Mouse (Mus musculus) left cerebral cortex, postnatal 36 days (tissue): Measurements from ENCODE around the gene Mast1. TPM values are rescaled to one million over a fixed set of nuclear protein-coding genes. Genes with fewer than 3 reads are reported as not detected.

Experiments
- DNase-seq, 2 experiments: peaks; one replicate each; pipeline ENCODE4 v3.0.0; 2021 to 2022; ENCODE audit warnings: low spot score in 2 of 2, mixed read lengths in 1 of 2
- intact Hi-C: fragments of 180-260 bp; cut with DNase I; formaldehyde crosslinking; loops from one replicate; pipeline ENCODE4 v1.15.1; 2025
- total RNA-seq, 2 experiments: library from RNA; stranded (reverse); gene quantifications; 2 replicates each; pipeline ENCODE4 v1.2.3; 2021

Gene Mast1
- total RNA-seq, 2 experiments from 2014 or later, result 85.9 to 94.2 TPM

GRCm38 (mm10) chr8:84974543-84975142, 37.5 kb upstream of the Mast1 start:
- DNase-seq, result no peak
- intact Hi-C loops, result loop anchor here (1.0 to 5.0 kb wide), 3 partner anchors 16 to 53 kb away; partner anchors contain the start of genes Asna1, Hook2 and Trir

DNA sequence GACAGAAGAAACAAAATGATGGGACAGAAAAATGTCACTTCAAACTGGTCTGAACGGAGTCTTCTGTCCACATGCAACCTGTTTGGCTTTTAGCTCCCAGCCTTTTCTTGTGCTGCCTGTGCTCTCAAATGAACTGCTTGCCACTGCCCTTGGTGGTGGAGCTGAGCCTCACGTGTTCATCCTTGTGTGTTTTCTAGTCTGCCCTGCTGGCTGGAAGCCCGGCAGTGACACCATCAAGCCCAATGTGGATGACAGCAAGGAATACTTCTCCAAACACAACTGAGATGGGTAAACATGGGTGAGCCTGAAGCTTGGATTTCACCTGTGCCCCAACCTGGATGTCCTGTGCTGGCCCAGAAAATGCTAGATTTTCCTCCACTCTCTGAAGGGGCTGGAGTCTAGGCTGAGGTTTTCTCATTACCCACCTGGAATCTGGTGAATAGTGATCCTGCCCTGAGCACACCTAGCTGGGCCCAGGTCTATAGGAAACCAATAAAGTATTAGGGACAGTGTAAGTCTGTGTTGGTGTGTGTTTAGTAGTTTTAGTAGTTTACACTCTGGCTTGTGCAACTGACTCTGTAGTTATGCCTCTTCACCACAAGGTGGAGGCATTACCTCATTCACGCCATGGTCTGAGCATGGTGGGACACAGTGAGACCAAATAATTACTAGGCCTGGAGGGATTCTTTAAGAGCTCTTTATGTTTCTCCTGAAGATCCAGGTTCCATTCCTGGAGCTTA, 36.8 kb upstream of the Mast1 start:
- DNase-seq, result no peak
- intact Hi-C loops, result loop anchor here (5.0 kb wide), 1 partner anchor 33 kb away; no protein-coding TSS in a partner anchor

DNA sequence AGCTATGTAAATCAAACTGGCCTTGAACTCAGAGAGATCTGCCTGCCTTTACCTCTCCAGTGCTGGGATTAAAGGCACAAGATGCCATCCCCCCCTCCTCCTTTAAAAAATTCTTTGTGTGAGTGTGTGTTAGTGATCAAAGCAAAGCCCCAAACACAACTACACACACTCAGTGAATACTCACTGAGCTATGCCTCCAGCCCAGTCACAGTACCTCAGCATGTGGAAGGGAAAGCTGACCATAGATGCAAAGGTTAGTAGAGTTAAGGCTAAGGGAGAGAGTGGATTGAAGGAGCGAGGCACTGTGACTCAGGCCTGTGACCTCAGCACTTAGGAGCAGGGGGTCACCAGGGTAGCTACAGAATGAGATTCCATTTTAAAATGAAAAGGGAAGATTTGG, 35.9 kb upstream of the Mast1 start:
- intact Hi-C loops, result loop anchor here (5.0 kb wide), 1 partner anchor 34 kb away; no protein-coding TSS in a partner anchor
- DNase-seq, result no peak

- DNase-seq, result no peak
- intact Hi-C loops, result loop anchor here (5.0 kb wide), 1 partner anchor 36 kb away; no protein-coding TSS in a partner anchor
These were observed 33.8 kb upstream of the Mast1 start for GRCm38 (mm10) chr8:84970913-84971312.

- intact Hi-C loops, result loop anchor here (5.0 kb wide), 1 partner anchor 37 kb away; no protein-coding TSS in a partner anchor
- no peak for DNase-seq
These were observed 33.1 kb upstream of the Mast1 start for GRCm38 (mm10) chr8:84970135-84970790.

GRCm38 (mm10) chr8:84969241-84970134, 32.3 kb upstream of the Mast1 start, which contains the start of the genes Gm49661, Prdx2 and Rnaseh2a:
Gm49661 (minus strand) TSS chr8:84969433.
Prdx2 (plus strand) TSS chr8:84969587.
Rnaseh2a (minus strand) TSS chr8:84969767.
- peak; percentile 71 to 78 for DNase-seq
- intact Hi-C loops, result loop anchor here (5.0 kb wide), 1 partner anchor 38 kb away; no protein-coding TSS in a partner anchor

- intact Hi-C loops, result no loop called here
- DNase-seq, result no peak
These were observed 31.5 kb upstream of the Mast1 start for GRCm38 (mm10) chr8:84968650-84969049.

DNA sequence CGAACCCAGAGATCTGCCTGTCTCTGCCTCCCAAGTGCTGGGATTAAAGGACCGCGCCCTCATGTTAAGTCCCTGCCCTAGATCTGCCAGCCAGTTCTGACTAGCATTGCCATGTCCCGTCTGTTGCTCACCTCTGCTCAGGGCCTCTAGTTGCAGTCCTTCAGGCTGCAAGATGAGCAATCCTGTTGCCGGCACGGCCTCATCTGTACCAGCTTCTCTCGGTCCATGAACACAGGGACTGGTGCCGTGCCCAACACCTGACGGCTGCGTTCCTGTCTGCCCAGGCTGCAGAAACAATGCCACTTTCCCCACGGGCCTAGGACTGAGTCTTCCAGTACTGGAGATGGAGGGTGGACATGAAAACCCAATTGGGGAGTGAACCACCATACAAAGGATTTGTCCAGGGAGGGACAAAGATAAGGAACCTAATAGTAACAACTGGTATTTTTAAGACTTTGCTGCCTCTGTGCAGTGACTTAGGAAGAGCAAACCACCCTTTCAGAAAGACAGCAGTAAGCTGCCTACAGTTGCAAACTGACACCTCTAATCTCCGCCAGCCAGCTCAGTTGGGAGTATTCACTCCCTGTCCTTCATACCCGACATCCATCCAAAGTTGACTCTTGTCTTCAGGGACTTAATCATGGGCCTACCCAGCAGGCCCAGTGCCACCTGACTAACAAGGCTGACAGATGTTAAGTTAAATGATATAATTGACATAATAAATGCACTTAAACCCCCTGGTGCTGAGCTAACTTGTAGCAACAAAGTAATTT, 30.6 kb upstream of the Mast1 start:
- intact Hi-C loops, result no loop called here
- no peak for DNase-seq

GRCm38 (mm10) chr8:84966603-84967002, 29.4 kb upstream of the Mast1 start:
- no peak for DNase-seq
- intact Hi-C loops, result no loop called here

DNA sequence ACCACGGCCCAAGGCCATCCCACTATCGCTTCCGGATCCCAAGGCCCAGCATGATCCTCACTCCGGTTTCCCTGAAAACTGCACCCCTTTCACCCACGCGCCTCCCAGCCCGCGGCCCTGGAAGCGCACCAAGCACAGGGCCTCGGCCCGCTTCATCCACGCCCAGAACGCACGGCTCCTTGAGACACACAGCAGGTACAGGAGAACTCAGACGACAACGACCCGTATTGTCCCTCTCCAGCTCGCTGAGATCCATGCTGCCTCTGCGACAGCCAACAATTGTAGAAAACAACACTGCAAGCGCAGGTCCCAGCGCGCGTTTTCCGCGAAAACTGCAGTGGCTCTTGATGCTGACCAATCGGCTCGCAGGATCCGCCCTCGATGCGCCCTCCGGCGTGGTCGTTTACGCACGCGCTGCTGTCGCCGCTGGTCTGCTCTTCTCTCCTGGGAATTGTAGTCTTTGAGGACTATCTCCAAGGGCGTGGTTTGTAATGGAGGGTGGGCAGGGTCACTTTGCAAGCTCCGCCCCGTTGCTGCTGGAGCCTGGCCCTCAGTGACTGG, 28.7 kb upstream of the Mast1 start:
- intact Hi-C loops, result loop anchor here (1.0 kb wide), 1 partner anchor 20 kb away; the partner anchor contains the start of gene Rtbdn
- peak; percentile 92 for DNase-seq

GRCm38 (mm10) chr8:84963952-84964351, 26.8 kb upstream of the Mast1 start:
- intact Hi-C loops, result no loop called here
- DNase-seq, result no peak

DNA sequence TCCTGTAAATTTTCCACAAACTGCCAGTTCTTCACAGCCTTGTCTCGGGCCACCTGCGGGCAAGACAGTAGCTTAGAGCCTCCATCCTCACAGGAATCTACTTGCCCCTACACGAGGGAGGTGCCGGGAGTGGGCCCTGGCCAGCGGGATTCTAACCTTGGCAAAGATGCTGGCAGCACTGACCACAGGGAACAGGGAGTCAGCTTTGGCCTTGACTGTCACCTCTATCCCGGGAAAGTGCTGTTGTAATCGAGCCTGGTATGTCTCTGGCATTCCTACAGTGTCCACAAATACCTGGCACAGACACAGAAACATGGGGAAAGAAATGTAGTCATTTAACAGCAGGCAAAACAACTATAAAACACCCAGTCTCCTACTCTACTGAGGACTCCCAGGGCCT, 22.7 kb upstream of the Mast1 start:
- intact Hi-C loops, result no loop called here

DNA sequence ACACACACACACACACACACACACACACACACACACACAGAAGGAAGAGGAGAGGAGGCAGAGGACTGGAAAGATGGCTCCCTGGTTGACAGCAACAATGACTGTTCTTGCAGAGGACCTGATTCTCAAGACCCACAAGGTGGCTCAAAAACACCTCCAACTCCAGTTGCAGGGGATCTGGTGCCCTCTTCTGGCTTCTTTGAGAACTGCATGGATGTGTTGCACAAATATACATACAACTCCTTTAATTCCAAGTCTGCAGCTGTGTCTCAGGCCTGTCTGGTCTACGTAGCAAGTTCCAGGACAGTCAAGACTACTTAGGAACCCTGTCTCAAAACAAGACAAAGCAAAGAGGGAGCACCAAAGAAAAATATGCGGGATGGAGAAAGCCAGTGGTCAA, 19.6 kb upstream of the Mast1 start:
- peak; percentile 67 to 74 for DNase-seq
- intact Hi-C loops, result no loop called here

More for the DNA sequence above, 22.7 kb upstream of the Mast1 start:
- DNase-seq, result no peak

GRCm38 (mm10) chr8:84952612-84953255, 15.6 kb upstream of the Mast1 start:
- intact Hi-C loops, result no loop called here
- DNase-seq, result no peak

- intact Hi-C loops, result no loop called here
- no peak for DNase-seq
These were observed 12.6 kb upstream of the Mast1 start for GRCm38 (mm10) chr8:84949753-84950152.

GRCm38 (mm10) chr8:84947241-84947545, 10.0 kb upstream of the Mast1 start:
- no peak for DNase-seq
- intact Hi-C loops, result no loop called here

GRCm38 (mm10) chr8:84946528-84947240, 9.5 kb upstream of the Mast1 start, which contains the start of gene Rtbdn:
Rtbdn (plus strand) TSS chr8:84946991.
- no peak for DNase-seq
- intact Hi-C loops, result loop anchor here (1.0 kb wide), 1 partner anchor 19 kb away; no protein-coding TSS in a partner anchor
